Mouse (Mus musculus) ES-Bruce4 (cell line): ENCODE measurements around the gene Nhlrc4. TPM values are rescaled to one million over a fixed set of nuclear protein-coding genes. Genes with fewer than 3 reads are reported as not detected.
A peak's percentile ranks its signal among the peaks of the same experiment; 100 is the strongest.

Experiments used
- H3K27ac ChIP-seq: 2 replicates; pipeline ENCODE4 v1.5.1; 2012; ENCODE audit warnings: low read length, inconsistent platforms; ENCODE audit not compliant: insufficient read depth
- H3K27me3 ChIP-seq: 2 replicates; pipeline ENCODE4 v1.6.1; 2012; ENCODE audit warnings: mild to moderate bottlenecking, low read length, inconsistent platforms; ENCODE audit not compliant: control insufficient read depth, poor library complexity, insufficient read depth, severe bottlenecking
- H3K36me3 ChIP-seq: 2 replicates; pipeline ENCODE4 v1.6.1; 2012; ENCODE audit warnings: inconsistent platforms, mild to moderate bottlenecking, low read length, moderate library complexity; ENCODE audit not compliant: control insufficient read depth, poor library complexity, insufficient read depth, severe bottlenecking
- H3K4me1 ChIP-seq: one replicate; pipeline ENCODE4 v1.8.1; 2011; ENCODE audit warnings: low read length; ENCODE audit not compliant: control insufficient read depth, insufficient read depth
- H3K4me3 ChIP-seq: 2 replicates; pipeline ENCODE4 v1.5.1; 2011; ENCODE audit warnings: low read depth, mild to moderate bottlenecking, low read length
- H3K9ac ChIP-seq: 2 replicates; pipeline ENCODE4 v1.6.1; 2012; ENCODE audit warnings: low read depth, mild to moderate bottlenecking, inconsistent platforms; ENCODE audit not compliant: poor library complexity, severe bottlenecking
- H3K9me3 ChIP-seq: replicated peaks from 2 replicates; pipeline ENCODE4 v1.6.1; 2012; ENCODE audit warnings: mild to moderate bottlenecking, low read length, inconsistent platforms; ENCODE audit not compliant: control insufficient read depth, poor library complexity, insufficient read depth, severe bottlenecking
- CTCF ChIP-seq: IDR thresholded peaks from one replicate; pipeline ENCODE4 v1.8.1; 2011; ENCODE audit warnings: low read depth, low read length
- EP300 ChIP-seq: IDR thresholded peaks from 2 replicates; pipeline ENCODE4 v1.6.1; 2011; ENCODE audit warnings: low read depth, low read length; ENCODE audit not compliant: insufficient read depth
- POLR2A ChIP-seq: IDR thresholded peaks from one replicate; pipeline ENCODE4 v1.8.1; 2011; ENCODE audit warnings: low read length; ENCODE audit not compliant: insufficient read depth
- polyA plus RNA-seq: library from polyadenylated mRNA; stranded (reverse); fragments of >200 nt; gene quantifications from 2 replicates; pipeline ENCODE4 v1.2.4, GENCODE M21; 2011; ENCODE audit warnings: low read depth; ENCODE audit not compliant: missing spikeins, insufficient read depth, insufficient read length

The Nhlrc4 gene
- polyA plus RNA-seq, 1 experiment = not detected

- no peaks in the 10 kb centered on the region for H3K4me1 ChIP-seq
- TF ChIP-seq EP300 (no peak), CTCF (no peak), POLR2A (no peak)
- no peak overlapping the region for H3K9ac ChIP-seq
- H3K4me3 ChIP-seq = no peak overlapping the region
- no peak overlapping the region for H3K27ac ChIP-seq
- H3K27me3 ChIP-seq = no peaks in the 10 kb centered on the region
- no peaks in the 10 kb centered on the region for H3K9me3 ChIP-seq
- H3K36me3 ChIP-seq = no peaks in the 10 kb centered on the region
Observed at GRCm38 (mm10) chr17:25900193-25900592, 44.6 kb downstream of the Nhlrc4 start.

GRCm38 (mm10) chr17:25895891-25896290 lies 48.9 kb downstream of the Nhlrc4 start:
- Histone ChIP-seq H3K4me1 (peaks cover 1% of the 10 kb centered on the region), H3K4me3 (no peak overlapping the region), H3K27me3 (no peaks in the 10 kb centered on the region), H3K9me3 (no peaks in the 10 kb centered on the region), H3K27ac (no peak overlapping the region), H3K9ac (no peak overlapping the region), H3K36me3 (no peaks in the 10 kb centered on the region)
- TF ChIP-seq EP300 = no peak
- no peak for TF ChIP-seq CTCF
- TF ChIP-seq POLR2A = no peak

- no peak overlapping the region for H3K4me3 ChIP-seq
- H3K9me3 ChIP-seq = no peaks in the 10 kb centered on the region
- H3K9ac ChIP-seq = no peak overlapping the region
- no peaks in the 10 kb centered on the region for H3K36me3 ChIP-seq
- no peaks in the 10 kb centered on the region for H3K27me3 ChIP-seq
- H3K27ac ChIP-seq = no peak overlapping the region
- TF ChIP-seq EP300 = no peak
- TF ChIP-seq CTCF = no peak
- TF ChIP-seq POLR2A = no peak
- H3K4me1 ChIP-seq = peaks cover 1% of the 10 kb centered on the region
Observed at GRCm38 (mm10) chr17:25895415-25895814, 49.3 kb downstream of the Nhlrc4 start.

GRCm38 (mm10) chr17:25893975-25894617 lies 50.7 kb downstream of the Nhlrc4 start:
- Histone ChIP-seq H3K4me1 (peaks cover 1% of the 10 kb centered on the region), H3K9ac (no peak overlapping the region), H3K4me3 (no peak overlapping the region), H3K36me3 (peaks cover 3% of the 10 kb centered on the region; the same call in 1 of the 2 replicates), H3K9me3 (no peaks in the 10 kb centered on the region), H3K27me3 (no peaks in the 10 kb centered on the region), H3K27ac (no peak overlapping the region)
- TF ChIP-seq CTCF = peak; percentile 99
- no peak for TF ChIP-seq POLR2A
- TF ChIP-seq EP300 = 0 out of 2 replicates have a peak, but pooled peaks have one; percentile 47

Other genes with a start within 250 kb of the Nhlrc4 start
- gene Gng13, start 227.8 kb downstream of the Nhlrc4 start, polyA plus RNA-seq = 12.4 and 17.3 TPM in 2 replicates
- gene Chtf18, start 217.5 kb downstream of the Nhlrc4 start, polyA plus RNA-seq = 39.4 and 47.2 TPM in 2 replicates
- gene Rpusd1, start 217.3 kb downstream of the Nhlrc4 start, polyA plus RNA-seq = 17.0 and 18.4 TPM in 2 replicates
- 0.30 TPM in 1 of 2 replicates, not detected in the other for gene Mslnl, start 208.9 kb downstream of the Nhlrc4 start, polyA plus RNA-seq
- 9.6 and 15.1 TPM in 2 replicates for gene Msln, start 190.6 kb downstream of the Nhlrc4 start, polyA plus RNA-seq
- gene Narfl, start 171.2 kb downstream of the Nhlrc4 start, polyA plus RNA-seq = 18.8 and 21.3 TPM in 2 replicates
- gene Haghl, start 159.3 kb downstream of the Nhlrc4 start, polyA plus RNA-seq = 25.7 and 32.1 TPM in 2 replicates
- gene Ccdc78, start 158.4 kb downstream of the Nhlrc4 start, polyA plus RNA-seq = not detected in 2 replicates
- gene Fam173a, start 152.1 kb downstream of the Nhlrc4 start, polyA plus RNA-seq = 26.0 and 30.6 TPM in 2 replicates
- gene AC134908.4, start 149.3 kb downstream of the Nhlrc4 start, polyA plus RNA-seq = 1.6 and 2.6 TPM in 2 replicates
- gene Metrn, start 147.8 kb downstream of the Nhlrc4 start, polyA plus RNA-seq = 29.6 and 35.1 TPM in 2 replicates
- gene Fbxl16, start 135.9 kb downstream of the Nhlrc4 start, polyA plus RNA-seq = 4.7 and 7.0 TPM in 2 replicates
- 19.8 and 20.7 TPM in 2 replicates for gene Wdr24, start 121.3 kb downstream of the Nhlrc4 start, polyA plus RNA-seq
- gene Jmjd8, start 116.1 kb downstream of the Nhlrc4 start, polyA plus RNA-seq = 13.2 and 16.7 TPM in 2 replicates
- 97.8 and 103 TPM in 2 replicates for gene Stub1, start 111.6 kb downstream of the Nhlrc4 start, polyA plus RNA-seq
- not detected in 2 replicates for gene Rhbdl1, start 107.7 kb downstream of the Nhlrc4 start, polyA plus RNA-seq
- gene Gm20683, start 103.2 kb downstream of the Nhlrc4 start, polyA plus RNA-seq = 1.4 and 2.3 TPM in 2 replicates
- 23.6 and 29.8 TPM in 2 replicates for gene Rhot2, start 100.1 kb downstream of the Nhlrc4 start, polyA plus RNA-seq
- 10.5 and 11.6 TPM in 2 replicates for gene Wdr90, start 83.5 kb downstream of the Nhlrc4 start, polyA plus RNA-seq
- gene Mcrip2, start 76.2 kb downstream of the Nhlrc4 start, polyA plus RNA-seq = 6.1 and 8.3 TPM in 2 replicates
- gene Mettl26, start 69.9 kb downstream of the Nhlrc4 start, polyA plus RNA-seq = 27.9 and 32.6 TPM in 2 replicates
- 0.37 and 0.69 TPM in 2 replicates for gene Wfikkn1, start 64.1 kb downstream of the Nhlrc4 start, polyA plus RNA-seq
- gene Rab40c, start 25.2 kb downstream of the Nhlrc4 start, polyA plus RNA-seq = 21.3 and 22.7 TPM in 2 replicates
- 61.8 and 62.8 TPM in 2 replicates for gene Pigq, start within 50 bp of the Nhlrc4 start, polyA plus RNA-seq
- not detected in 2 replicates for gene A930017K11Rik, start 7.6 kb upstream of the Nhlrc4 start, polyA plus RNA-seq
- gene Capn15, start 40.8 kb upstream of the Nhlrc4 start, polyA plus RNA-seq = 14.2 and 17.0 TPM in 2 replicates
- gene Rab11fip3, start 124.6 kb upstream of the Nhlrc4 start, polyA plus RNA-seq = 27.5 and 27.6 TPM in 2 replicates
- gene Decr2, start 145.4 kb upstream of the Nhlrc4 start, polyA plus RNA-seq = 24.3 and 26.4 TPM in 2 replicates
- 110 and 115 TPM in 2 replicates for gene Nme4, start 150.6 kb upstream of the Nhlrc4 start, polyA plus RNA-seq
- 15.6 and 16.5 TPM in 2 replicates for gene Tmem8, start 168.3 kb upstream of the Nhlrc4 start, polyA plus RNA-seq
- gene Mrpl28, start 178.5 kb upstream of the Nhlrc4 start, polyA plus RNA-seq = 97.6 and 105 TPM in 2 replicates
- gene Axin1, start 193.7 kb upstream of the Nhlrc4 start, polyA plus RNA-seq = 40.5 and 41.0 TPM in 2 replicates